Mouse (Mus musculus) E14TG2a.4 (cell line): Measurements from ENCODE around the gene Tbc1d19.

Experiments used
- H3K27me3 ChIP-seq: 2 replicates; pipeline ENCODE4 v1.6.1; 2014; ENCODE audit warnings: low read length, control low read depth; ENCODE audit not compliant: insufficient read depth
- H3K36me3 ChIP-seq: 2 replicates; pipeline ENCODE4 v1.6.1; 2014; ENCODE audit warnings: low read length, control low read depth; ENCODE audit not compliant: insufficient read depth
- H3K4me1 ChIP-seq: replicated peaks from 2 replicates; pipeline ENCODE4 v1.6.1; 2014; ENCODE audit warnings: low read depth, low read length, control low read depth
- H3K4me3 ChIP-seq: replicated peaks from 2 replicates; pipeline ENCODE4 v1.5.1; 2014; ENCODE audit warnings: mild to moderate bottlenecking, low read length
- H3K9me3 ChIP-seq: 2 replicates; pipeline ENCODE4 v1.6.1; 2014; ENCODE audit warnings: low read length, control low read depth
- CTCF ChIP-seq: conservative IDR thresholded peaks from 2 replicates; pipeline ENCODE4 v1.5.1; 2014; ENCODE audit warnings: low read length
- NANOG ChIP-seq: IDR thresholded peaks from 2 replicates; pipeline ENCODE4 v1.6.1; 2014; ENCODE audit warnings: borderline replicate concordance, low read length, mixed read lengths
- POU5F1 ChIP-seq: IDR thresholded peaks from 2 replicates; pipeline ENCODE4 v1.6.1; 2014; ENCODE audit warnings: low read length, borderline replicate concordance

Tbc1d19 gene

GRCm38 (mm10) chr5:53871665-53872312 lies 62.4 kb downstream of the Tbc1d19 start:
- H3K9me3 ChIP-seq = no peaks in the 10 kb centered on the region
- TF ChIP-seq CTCF = peak; percentile 79
- TF ChIP-seq NANOG = no peak
- H3K36me3 ChIP-seq = 0 out of 2 replicates have a peak, but pooled peaks cover 5% of the 10 kb centered on the region
- no peaks in the 10 kb centered on the region for H3K27me3 ChIP-seq
- H3K4me1 ChIP-seq = 0 out of 2 replicates have a peak, but pooled peaks cover 3% of the 10 kb centered on the region
- H3K4me3 ChIP-seq = no peak overlapping the region

GRCm38 (mm10) chr5:53874966-53875365 lies 65.6 kb downstream of the Tbc1d19 start:
- H3K27me3 ChIP-seq = no peaks in the 10 kb centered on the region
- no peak overlapping the region for H3K4me3 ChIP-seq
- H3K9me3 ChIP-seq = no peaks in the 10 kb centered on the region
- TF ChIP-seq POU5F1 (no peak), CTCF (no peak), NANOG (no peak)
- H3K36me3 ChIP-seq = 0 out of 2 replicates have a peak, but pooled peaks cover 5% of the 10 kb centered on the region
- H3K4me1 ChIP-seq = 0 out of 2 replicates have a peak, but pooled peaks cover 3% of the 10 kb centered on the region

- TF ChIP-seq CTCF (no peak), POU5F1 (no peak), NANOG (no peak)
- Histone ChIP-seq H3K4me1 (no peaks in the 10 kb centered on the region), H3K4me3 (no peak overlapping the region), H3K27me3 (no peaks in the 10 kb centered on the region), H3K36me3 (no peaks in the 10 kb centered on the region), H3K9me3 (no peaks in the 10 kb centered on the region)
Measured at GRCm38 (mm10) chr5:53880724-53881123, 71.3 kb downstream of the Tbc1d19 start.

GRCm38 (mm10) chr5:53881381-53881990 lies 72.1 kb downstream of the Tbc1d19 start:
- no peaks in the 10 kb centered on the region for H3K36me3 ChIP-seq
- no peak overlapping the region for H3K4me3 ChIP-seq
- TF ChIP-seq NANOG (no peak), CTCF (no peak), POU5F1 (no peak)
- no peaks in the 10 kb centered on the region for H3K27me3 ChIP-seq
- H3K9me3 ChIP-seq = no peaks in the 10 kb centered on the region
- H3K4me1 ChIP-seq = no peaks in the 10 kb centered on the region

DNA sequence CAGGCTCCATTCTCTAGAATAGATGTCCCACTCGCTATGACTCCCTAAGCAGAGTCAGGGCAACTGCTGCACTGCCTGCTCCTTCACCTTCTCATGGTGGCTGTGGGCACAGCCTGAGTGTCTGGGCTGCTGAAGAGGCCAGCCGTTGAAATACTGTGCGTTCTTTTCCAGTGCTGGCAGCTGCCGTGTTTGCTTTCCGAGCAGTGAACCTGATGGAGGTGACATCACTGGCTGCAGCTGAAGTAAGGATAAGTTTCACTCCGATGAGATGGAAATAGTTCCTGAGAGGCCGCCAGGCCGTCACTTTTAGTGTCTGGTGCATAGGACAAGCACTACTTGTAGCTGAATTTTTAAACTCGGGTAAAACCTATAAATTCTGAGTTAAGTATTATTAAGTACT lies 92.0 kb downstream of the Tbc1d19 start:
- no peaks in the 10 kb centered on the region for H3K9me3 ChIP-seq
- TF ChIP-seq CTCF (no peak), POU5F1 (no peak), NANOG (no peak)
- H3K4me3 ChIP-seq = no peak overlapping the region
- H3K4me1 ChIP-seq = no peaks in the 10 kb centered on the region
- 0 out of 2 replicates have a peak, but pooled peaks cover 4% of the 10 kb centered on the region for H3K36me3 ChIP-seq
- H3K27me3 ChIP-seq = no peaks in the 10 kb centered on the region

DNA sequence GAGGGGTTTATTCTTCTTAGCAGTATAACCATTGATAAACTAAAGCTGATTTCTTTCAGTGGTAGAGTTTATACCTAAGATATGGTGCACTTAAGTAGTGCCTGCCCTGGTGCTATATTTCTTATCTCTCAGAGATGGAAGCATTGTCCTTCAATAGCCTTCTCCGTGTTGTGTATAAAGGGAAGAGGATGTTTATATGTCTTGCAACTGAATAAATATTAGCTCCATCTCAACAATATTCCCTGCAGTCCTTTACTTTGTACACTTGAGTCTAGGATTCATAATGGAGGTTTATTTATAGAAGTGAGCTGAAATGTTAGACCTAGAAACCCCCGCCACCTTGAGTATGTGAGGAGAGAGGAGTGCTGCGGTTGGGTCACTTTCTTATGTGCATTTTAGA lies 93.4 kb downstream of the Tbc1d19 start:
- Histone ChIP-seq H3K27me3 (no peaks in the 10 kb centered on the region), H3K4me1 (no peaks in the 10 kb centered on the region), H3K9me3 (no peaks in the 10 kb centered on the region), H3K4me3 (no peak overlapping the region), H3K36me3 (0 out of 2 replicates have a peak, but pooled peaks cover 4% of the 10 kb centered on the region)
- no peak for TF ChIP-seq POU5F1
- no peak for TF ChIP-seq CTCF
- no peak for TF ChIP-seq NANOG

DNA sequence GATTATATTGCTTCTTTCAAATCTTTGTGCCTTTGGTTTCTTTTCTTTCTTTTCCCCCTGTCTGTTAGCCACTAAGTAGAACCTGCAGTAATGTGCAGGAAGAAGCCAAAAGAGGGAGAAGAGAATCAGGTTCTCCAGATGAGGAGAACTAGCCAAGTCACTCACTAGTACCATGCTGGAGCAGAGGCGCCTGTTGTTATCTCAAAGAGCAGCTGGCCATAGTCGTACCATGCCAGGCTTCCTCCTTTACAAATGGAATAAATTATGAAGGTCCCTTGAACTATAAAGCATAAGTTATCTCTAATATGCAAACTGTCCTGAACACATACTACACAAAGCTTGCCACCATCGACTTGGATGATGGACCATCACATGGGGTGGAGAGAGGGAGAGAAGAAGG lies 99.8 kb downstream of the Tbc1d19 start:
- TF ChIP-seq CTCF (no peak), NANOG (no peak), POU5F1 (no peak)
- Histone ChIP-seq H3K36me3 (no peaks in the 10 kb centered on the region), H3K4me1 (no peaks in the 10 kb centered on the region), H3K9me3 (no peaks in the 10 kb centered on the region; the same call in 1 of the 2 replicates), H3K4me3 (no peak overlapping the region), H3K27me3 (no peaks in the 10 kb centered on the region)

DNA sequence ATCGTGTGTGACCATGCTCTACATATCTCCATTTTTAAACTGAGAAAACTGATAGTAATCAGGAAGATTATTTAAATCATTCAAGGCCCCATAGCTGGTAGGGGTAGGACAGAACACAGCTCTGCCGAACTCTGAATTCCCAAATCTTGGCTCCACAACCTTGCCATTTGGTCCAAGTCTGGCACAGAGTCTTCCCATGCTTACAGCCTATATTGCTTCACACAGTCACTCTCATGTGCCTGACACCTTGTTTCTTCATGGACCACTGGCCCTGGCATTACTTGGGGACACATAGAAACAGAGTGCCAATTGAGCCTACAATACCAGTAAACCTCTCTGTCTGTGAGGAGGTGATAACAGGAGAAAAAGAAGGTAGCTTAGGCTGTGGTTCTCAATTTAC lies 111.0 kb downstream of the Tbc1d19 start:
- H3K27me3 ChIP-seq = no peaks in the 10 kb centered on the region
- no peaks in the 10 kb centered on the region for H3K36me3 ChIP-seq
- H3K4me1 ChIP-seq = no peaks in the 10 kb centered on the region
- H3K4me3 ChIP-seq = no peak overlapping the region
- TF ChIP-seq NANOG = no peak
- TF ChIP-seq CTCF = no peak
- no peak for TF ChIP-seq POU5F1
- peaks cover 5% of the 10 kb centered on the region; the same call in 1 of the 2 replicates for H3K9me3 ChIP-seq

DNA sequence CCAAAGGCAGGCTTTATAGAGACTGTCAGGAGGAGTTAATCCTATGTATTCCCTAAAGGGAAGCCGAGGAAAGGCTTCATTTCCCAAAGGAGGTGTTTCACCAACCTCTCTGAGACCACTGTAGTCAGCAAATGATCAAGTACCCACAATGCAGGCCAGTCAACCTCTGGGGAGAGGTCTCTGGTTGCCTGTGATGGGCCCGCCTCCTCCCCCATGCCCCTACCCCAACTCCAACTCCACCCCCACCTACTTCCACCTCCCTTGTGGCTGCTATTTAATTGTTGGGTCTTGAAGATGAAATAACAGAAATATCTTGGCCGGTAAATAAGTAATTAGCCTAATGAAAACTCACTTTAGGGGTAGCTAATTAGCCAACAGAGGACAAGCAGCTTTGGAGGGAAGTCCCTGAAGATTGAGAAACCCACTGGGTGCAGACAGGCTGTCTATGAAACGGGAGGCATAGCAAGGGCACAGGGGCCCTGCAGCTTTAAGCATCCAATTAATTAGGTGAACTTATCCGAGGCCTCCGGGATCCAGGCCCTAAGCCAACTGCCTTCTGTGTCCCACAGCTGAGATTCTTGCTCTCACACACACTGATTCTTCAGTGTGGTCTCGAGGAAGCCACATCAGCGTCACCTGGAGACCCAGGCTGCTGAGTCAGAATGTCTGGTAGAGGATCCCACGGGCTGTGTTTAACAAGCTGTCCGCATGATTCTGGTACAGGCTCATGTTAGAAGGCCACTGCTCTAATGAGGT lies 112.9 kb downstream of the Tbc1d19 start:
- Histone ChIP-seq H3K27me3 (no peaks in the 10 kb centered on the region; the same call in 1 of the 2 replicates), H3K36me3 (no peaks in the 10 kb centered on the region), H3K4me1 (no peaks in the 10 kb centered on the region), H3K4me3 (no peak overlapping the region), H3K9me3 (peaks cover 5% of the 10 kb centered on the region; the same call in 1 of the 2 replicates)
- no peak for TF ChIP-seq CTCF
